Mouse (Mus musculus): ENCODE results near the gene Ube2o.
"Not testable (repeated sequence)": the region's sequence is repeated elsewhere in the genome, so short reads cannot be mapped to it uniquely, and the experiment has no call there.

Ube2o gene

DNA sequence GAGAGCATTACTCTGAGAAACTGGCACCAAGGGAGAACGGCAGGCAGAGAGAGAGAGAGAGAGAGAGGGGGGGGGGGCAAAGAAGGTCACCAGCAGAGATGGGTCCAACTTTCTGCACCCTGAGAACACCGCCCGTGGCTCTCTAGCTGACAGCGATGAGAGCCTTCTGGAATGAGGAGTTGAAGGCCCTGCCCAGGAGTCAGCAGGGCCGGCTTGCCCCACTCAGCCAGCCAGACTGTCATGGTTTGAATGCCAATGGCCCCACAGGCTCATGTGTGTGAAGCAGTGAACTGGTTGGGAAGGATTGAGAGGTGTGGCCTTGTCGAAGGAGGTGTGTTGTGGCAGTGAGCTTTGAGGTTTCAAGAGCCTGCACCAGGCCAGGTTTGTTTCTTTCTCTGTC is 32.0 kb upstream of the Ube2o start:
- no peak for DNase-seq

GRCm38 (mm10) chr11:116612554-116612953 is 31.3 kb upstream of the Ube2o start:
- no peak for DNase-seq

DNA sequence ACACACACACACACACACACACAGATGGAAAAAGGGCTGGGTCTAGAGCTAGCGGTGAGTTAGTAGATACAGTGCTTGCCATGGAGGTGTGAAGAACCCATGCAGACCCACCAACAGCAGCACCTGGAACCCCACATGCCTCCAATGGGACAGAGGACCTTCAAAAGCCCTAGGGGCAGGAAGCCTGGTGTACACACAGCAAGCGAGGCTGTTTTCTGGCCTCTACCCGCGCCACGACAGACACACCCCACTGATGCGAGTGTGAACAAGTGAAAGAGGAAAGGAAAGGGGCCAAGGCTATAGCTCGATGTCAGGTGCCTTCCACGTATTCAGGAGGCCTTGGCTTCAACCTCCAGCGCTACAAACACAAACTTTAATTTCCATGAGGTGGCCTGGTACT is 30.6 kb upstream of the Ube2o start:
- no peak for DNase-seq

DNA sequence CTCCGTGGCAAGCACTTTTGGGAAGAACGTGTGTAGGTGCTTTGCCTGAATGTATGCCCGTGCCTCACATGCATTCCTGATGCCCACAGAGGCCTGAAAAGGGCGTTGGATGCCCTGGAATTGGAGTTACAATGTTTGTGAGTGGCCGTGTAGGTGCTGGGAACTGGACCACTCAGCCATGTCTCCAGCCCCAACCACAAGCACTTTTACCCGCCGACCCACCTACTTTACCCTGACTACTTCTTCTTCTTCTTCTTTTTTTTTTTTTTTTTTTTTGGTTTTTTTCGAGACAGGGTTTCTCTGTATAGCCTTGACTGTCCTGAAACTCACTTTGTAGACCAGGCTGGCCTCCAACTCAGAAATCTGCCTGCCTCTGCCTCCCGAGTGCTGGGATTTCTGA is 29.9 kb upstream of the Ube2o start:
- DNase-seq: not testable (repeated sequence)

- no peak for DNase-seq
Observed at GRCm38 (mm10) chr11:116609965-116610630, 28.9 kb upstream of the Ube2o start.

GRCm38 (mm10) chr11:116607717-116608116 is 26.5 kb upstream of the Ube2o start:
- no peak for DNase-seq

GRCm38 (mm10) chr11:116604097-116604496 is 22.9 kb upstream of the Ube2o start:
- no peak for DNase-seq

- no peak for DNase-seq
Observed at GRCm38 (mm10) chr11:116603339-116603738, 22.1 kb upstream of the Ube2o start.

GRCm38 (mm10) chr11:116602043-116602442 is 20.8 kb upstream of the Ube2o start:
- DNase-seq: no peak

GRCm38 (mm10) chr11:116601166-116601565 is 19.9 kb upstream of the Ube2o start:
- DNase-seq: no peak

DNA sequence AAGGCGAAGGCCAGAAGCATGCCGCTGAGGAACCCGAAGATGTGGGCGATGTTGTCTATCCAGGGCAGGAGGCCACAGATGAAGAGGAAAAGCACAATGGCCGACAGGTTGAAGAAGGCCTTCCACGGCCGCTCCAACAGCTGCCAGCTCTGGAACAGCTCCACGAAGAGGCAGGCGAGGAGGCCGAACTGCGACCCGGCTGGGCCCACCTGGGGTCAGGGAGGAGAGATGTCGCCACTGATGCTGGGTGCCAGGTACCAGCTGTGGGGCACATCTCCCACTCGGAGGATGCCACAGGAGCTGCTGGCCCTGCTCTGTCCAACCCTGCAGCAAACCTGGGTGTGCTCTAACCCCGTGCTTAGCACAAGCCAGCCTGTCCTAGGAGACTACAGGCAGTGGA is 18.0 kb upstream of the Ube2o start:
- DNase-seq: no peak

GRCm38 (mm10) chr11:116598193-116598592 is 16.9 kb upstream of the Ube2o start:
- DNase-seq: no peak

- no peak for DNase-seq
Observed at GRCm38 (mm10) chr11:116596766-116597165, 15.5 kb upstream of the Ube2o start.

DNA sequence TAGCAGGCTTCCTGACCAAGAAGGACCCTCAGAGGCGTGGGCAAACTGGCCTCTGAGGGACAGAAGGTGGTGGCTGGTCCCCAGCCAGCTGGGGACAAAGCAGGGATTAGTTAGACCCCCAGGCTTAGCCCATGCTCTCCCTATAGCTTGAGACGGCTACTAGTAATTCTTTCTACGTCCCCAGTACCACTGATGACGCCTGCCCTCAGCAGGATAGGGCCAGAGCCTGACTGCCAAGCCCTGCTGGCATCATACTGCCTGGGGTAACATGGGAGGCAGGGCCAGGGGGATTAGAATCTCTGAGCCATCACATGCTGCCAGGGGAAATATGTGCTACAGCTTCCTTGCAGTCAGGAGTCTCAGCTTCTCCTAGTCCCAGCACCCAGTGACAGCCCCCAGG is 12.1 kb upstream of the Ube2o start:
- DNase-seq: no peak

DNA sequence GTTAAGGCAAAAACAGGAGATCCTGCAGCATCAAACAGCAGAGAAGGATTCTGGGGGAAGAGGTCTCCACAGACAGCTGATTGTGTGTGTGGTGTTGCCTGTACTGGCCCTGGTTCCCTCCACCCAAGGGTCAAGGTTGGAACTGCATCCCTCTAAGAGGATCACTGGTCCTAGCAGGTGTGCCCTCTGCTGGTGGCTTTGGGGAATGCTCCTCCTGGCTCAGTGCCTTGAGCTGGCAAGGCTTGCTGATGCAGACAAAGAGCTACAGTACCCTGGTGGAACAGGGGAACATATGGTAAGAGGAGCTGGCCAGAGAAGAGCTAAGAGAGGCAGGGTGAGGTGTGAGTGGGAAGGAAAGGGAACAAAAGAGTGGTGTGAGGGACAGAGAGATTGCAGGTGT is 11.2 kb upstream of the Ube2o start:
- DNase-seq: peak; percentile 93

DNA sequence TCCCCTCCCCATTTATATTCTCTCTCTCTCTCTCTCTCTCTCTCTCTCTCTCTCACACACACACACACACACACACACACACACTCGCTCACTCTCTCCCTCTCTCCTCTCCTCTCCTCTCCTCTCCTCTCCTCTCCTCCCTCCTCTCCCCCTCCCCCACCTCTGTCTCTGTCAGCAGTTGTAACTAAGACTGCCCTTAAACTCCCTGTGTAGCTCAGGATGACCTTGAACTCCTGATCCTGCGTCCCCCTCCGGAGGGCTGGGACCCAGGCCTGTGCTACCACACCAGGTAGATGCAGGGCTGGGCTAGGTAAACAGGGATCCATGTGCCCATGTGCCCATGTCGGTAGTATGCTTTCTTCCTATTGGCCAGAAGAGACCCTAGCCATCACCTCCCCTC is 10.4 kb upstream of the Ube2o start:
- DNase-seq: no peak

DNA sequence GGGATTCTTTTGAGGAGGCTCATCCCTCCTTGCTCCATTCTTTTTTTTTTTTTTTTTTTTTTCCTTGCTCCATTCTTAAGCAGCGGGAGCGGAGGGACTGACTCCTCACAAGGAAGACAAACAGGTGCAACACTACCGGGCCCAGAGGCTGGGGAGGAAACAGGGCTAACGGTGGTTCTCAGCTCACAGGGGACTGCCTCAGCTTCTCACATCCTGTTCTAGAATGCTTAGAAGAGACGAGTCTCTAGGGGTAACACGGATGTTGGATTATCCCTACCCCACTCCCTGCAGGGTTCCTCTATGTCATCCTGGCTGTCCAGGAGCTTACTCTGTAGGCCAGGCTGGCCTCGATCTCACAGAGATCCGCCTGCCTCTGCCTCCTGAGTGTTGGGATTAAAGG is 8.3 kb upstream of the Ube2o start:
- DNase-seq: no peak

- DNase-seq: no peak
Observed at GRCm38 (mm10) chr11:116589020-116589531, 7.8 kb upstream of the Ube2o start.

DNA sequence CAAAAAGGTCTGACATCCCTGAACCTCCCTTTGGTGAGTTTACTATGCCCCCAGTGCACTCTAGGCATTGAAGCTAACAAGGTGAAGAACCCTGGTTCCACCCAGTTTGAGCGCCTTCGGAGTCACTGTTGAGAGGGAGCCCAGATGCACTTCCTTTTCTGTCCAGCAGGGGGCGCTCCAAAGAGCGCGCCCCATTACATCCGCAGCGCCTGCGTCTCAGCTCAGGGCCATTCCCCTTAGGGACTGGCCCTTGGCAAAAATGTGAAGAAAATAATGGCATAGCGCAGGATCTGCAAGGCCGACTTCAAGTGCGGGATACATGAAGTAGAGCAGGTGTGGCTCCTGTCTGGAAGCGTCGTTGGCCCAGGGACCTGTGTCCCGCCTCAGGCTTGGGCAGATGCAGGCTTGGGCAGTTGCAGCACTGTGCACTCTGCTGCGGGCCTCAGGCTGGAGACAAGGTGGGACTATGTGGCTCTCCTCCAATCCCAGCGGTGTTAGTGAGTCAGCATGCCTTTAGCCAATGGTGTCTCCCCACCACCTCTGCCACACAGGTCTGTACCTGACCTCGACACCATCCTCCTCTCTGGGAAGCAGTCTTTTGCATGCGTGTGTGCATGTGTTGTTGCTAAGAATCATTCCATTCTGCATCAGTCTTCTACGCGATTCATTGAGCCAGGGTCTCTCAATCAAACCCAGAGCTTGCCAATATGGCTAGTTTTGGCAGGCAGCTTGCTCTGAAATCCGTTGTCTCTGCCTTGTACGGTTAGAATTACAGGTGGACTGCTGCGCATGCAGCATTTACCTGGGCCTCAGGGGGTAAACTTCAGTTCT is 5.8 kb upstream of the Ube2o start:
- DNase-seq: peak; percentile 43

DNA sequence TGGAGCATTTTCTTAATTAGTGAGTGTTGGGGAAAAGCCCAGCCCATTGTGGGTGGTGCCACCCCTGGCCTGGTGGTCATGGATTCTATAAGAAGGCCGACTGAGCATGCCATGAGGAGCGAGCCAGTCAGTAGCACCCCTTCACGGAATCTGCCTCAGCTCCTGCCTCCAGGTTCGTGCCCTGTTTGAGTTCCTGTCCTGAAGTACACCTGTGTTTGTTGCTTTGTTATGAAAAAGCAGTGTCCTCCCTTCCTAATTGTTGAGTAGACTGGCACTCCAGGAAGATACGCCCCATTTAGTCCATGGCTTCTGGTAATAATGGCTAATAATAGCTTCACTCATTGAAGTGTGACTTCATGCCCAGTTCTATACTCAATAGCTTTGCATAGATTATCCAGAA is 5.1 kb upstream of the Ube2o start, which contains the start of gene Aanat:
Aanat (plus strand) TSS at position 123 of the 400 bp plus-strand sequence.
- DNase-seq: no peak

DNA sequence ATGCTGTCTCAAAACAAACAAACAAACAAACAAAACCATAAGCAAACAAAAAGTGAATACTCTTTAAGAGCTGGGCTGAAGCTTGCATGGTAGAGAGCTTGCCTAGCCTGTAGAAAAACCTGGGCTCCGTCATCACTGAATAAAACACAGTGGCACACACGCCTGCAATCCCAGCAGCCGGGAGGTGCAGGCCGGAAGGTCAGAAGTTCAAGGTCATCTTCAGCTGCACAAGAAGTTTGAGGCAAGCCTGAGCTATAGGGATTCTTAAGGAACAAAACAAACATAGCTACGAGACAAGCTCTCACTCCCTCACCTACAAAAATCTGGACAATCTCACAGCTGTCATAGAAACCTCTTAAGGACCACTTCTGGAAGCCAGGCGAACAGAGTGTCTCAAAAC is 4.4 kb upstream of the Ube2o start:
- DNase-seq: no peak

- DNase-seq: peak; percentile 33
Observed at GRCm38 (mm10) chr11:116580711-116581375, 404 bp downstream of the Ube2o start.

DNA sequence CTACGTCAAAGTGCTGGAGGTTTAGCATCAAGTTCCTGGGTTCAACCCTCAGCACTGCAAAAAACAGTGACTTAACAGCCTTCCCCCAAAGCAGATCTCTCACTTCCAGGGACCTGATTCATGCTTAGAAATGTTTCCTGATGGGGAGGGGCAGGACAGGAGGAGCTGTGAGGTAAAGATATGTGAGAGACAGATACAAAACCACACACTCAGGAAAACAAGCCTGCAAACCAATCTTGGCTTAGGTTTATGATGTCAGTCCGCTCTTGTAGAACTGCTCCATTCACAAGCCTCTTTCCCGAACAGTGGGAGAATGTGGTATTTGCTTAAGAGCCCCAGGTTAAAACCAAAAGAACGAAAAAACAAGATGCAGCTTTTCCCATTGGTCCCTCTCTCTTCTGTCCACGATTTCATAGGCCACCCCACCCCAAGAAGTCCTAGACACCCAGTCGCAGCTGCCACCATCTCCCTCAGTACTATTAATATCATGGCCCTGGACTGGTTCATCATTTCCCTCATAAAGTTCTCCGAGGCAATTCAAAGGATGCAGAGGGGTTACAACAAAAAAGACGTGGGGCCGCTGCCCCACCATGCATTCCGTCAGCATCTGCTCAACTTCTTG is 1.1 kb downstream of the Ube2o start:
- DNase-seq: no peak

Data from layer of hippocampus, adult 9-11 months (tissue).